Mouse (Mus musculus): Measurements from ENCODE around the gene Gm44.
"Not testable (repeated sequence)": the region's sequence is repeated elsewhere in the genome, so short reads cannot be mapped to it uniquely, and the experiment has no call there.

Gene Gm44

GRCm38 (mm10) chrX:90891842-90892241, at the start of gene Gm44:
Gene Gm44, plus strand, starts transcription at chrX:90892142.
- DNase-seq: no peak

GRCm38 (mm10) chrX:90927989-90928388, 36.0 kb downstream of the Gm44 start:
- DNase-seq: no peak

- DNase-seq: not testable (repeated sequence)
These were observed 46.3 kb downstream of the Gm44 start for GRCm38 (mm10) chrX:90938211-90938610.
